Mouse (Mus musculus) forebrain, embryonic 14.5 days (tissue): ENCODE measurements around the gene Uba3. TPM values are rescaled to one million over a fixed set of nuclear protein-coding genes. Genes with fewer than 3 reads are reported as not detected.

Experiments
- polyA plus RNA-seq: library from polyadenylated mRNA; unstranded; fragments of >200 nt; fragmentation: Nextera tagmentation; extraction: Ambion mirVana; gene quantifications from 2 replicates; pipeline ENCODE4 v1.2.1, GENCODE M21; 2014

Uba3 gene
- polyA plus RNA-seq, 1 experiment from 2014 or later: 96.4 TPM

Other genes starting within 250 kb of the Uba3 start
- 0.83 and 1.1 TPM in 2 replicates for gene Fam19a4, start 145.2 kb downstream of the Uba3 start, polyA plus RNA-seq
- 4.6 and 5.4 TPM in 2 replicates for gene Eogt, start 56.5 kb downstream of the Uba3 start, polyA plus RNA-seq
- gene Tmf1, start 26.5 kb downstream of the Uba3 start, polyA plus RNA-seq: 30.9 and 36.3 TPM in 2 replicates
- gene Arl6ip5, start 5.0 kb upstream of the Uba3 start, polyA plus RNA-seq: 72.5 and 79.2 TPM in 2 replicates
- not detected in 2 replicates for gene Lmod3, start 47.1 kb upstream of the Uba3 start, polyA plus RNA-seq